Mouse (Mus musculus): ENCODE data around the gene Xrcc3. TPM values are rescaled to one million over a fixed set of nuclear protein-coding genes. Genes with fewer than 3 reads are reported as not detected.

Gene Xrcc3
- polyA plus RNA-seq, 1 experiment from 2014 or later: 1.8 TPM

DNA sequence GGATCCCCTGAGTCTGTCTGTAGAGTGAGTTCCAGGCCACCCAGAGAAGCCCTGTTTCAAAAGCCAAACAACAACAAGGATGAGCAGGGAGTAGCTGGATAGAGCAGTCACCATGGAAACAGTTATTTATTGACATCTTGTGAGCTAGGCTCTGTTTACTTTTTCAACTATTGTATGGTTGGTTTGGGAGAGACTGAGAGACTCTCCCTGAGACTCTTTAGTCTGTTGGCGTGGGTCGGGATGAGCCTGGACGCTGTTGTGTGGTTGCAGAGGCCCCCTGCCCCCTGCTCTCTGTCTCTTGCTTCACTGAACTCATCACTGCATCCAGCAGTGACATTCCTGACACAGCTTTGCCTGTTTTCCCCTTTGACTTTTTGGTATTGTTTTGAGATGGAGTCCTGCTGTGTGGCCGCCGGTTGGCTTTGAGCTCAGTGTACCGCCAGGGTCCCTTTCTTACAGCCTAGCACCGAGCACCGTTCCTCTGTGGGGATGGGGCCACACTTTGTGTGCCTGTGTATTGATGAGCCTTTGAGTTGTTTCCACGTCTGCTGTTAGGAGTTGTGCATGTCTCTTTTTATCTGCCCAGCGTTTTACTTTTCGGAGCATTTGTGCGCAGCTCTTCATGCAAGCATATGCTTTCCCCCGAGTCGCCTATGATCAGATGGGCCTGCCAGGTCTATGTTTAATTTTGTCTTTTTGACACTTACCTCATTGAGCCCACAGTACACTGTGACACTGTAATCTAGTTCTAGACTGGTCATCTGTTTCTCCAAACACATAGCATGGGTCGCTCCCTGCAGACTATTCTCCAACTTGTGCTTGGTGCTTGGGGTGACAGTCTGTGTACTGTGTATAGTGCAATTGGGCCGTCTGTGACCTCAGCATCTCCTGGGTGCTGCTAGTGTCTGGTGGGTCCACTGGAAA lies 47.1 kb downstream of the Xrcc3 start:
- peaks cover 3% of the 10 kb centered on the region; the same call in 1 of the 2 replicates for H3K4me1 ChIP-seq (ENCODE audit: insufficient read depth, low read depth, low read length)
- no peaks in the 10 kb centered on the region for H3K36me3 ChIP-seq (ENCODE audit: insufficient read depth, low read length)
- no peak overlapping the region for H3K9ac ChIP-seq (replicated peaks; ENCODE audit: low read depth)
- DNase-seq (ENCODE audit: low spot score) (peak; percentile 69), ATAC-seq (peak; percentile 57)
- H3K9me3 ChIP-seq (ENCODE audit: low read length): no peaks in the 10 kb centered on the region
- WGBS: 64% methylated on average over 16 of the region's 16 CpGs
- peak overlapping the region; percentile 47; the same call in 1 of the 2 replicates for H3K27ac ChIP-seq (ENCODE audit: low read length)
- no peak overlapping the region for H3K4me2 ChIP-seq (replicated peaks; ENCODE audit: low read depth, low read length)
- no peaks in the 10 kb centered on the region for H3K27me3 ChIP-seq (replicated peaks; ENCODE audit: insufficient read depth, low read length)
- H3K4me3 ChIP-seq (ENCODE audit: low read depth, low read length): no peak overlapping the region
- TF ChIP-seq CTCF (IDR thresholded peaks at IDR 0.05): no peak
- TF ChIP-seq EP300 (IDR thresholded peaks at IDR 0.05): no peak

DNA sequence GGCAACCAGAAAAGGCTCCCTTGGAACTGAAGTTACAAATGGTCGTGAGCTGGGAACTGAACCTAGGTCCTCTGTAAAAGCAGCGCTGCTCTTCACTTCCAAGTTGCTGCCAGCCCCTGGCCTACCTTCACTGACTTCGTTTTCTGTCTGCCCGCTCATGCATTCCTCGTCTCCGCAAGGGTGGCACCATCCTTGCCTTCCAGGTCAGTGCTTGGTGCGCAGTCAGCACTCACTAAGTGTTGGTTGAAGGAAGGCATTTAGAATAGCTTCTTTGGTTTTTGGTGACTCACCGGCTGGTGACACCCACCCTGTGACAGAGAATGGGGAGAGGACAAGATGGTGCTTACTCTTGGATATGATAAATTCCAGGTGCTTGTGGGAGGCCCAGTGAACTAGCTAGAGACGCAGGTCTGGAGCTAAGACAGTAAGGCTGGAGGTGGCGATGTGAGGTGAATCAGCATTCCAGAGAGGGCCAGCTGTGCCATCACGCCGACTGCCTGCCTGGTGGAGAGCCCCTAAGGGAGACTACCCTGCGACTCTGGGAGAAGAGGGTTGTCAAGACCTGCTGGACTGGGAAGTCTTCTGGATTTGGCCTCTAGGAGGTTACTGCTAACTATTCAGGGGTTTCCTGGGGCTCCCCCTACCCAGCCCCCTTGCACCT lies 50.9 kb downstream of the Xrcc3 start:
- Histone ChIP-seq H3K4me2 (replicated peaks; ENCODE audit: low read depth, low read length) (no peak overlapping the region), H3K36me3 (ENCODE audit: insufficient read depth, low read length) (no peaks in the 10 kb centered on the region), H3K9ac (replicated peaks; ENCODE audit: low read depth) (no peak overlapping the region), H3K9me3 (ENCODE audit: low read length) (no peaks in the 10 kb centered on the region), H3K4me3 (ENCODE audit: low read depth, low read length) (no peak overlapping the region), H3K4me1 (ENCODE audit: insufficient read depth, low read depth, low read length) (peaks cover 18% of the 10 kb centered on the region; the same call in 1 of the 2 replicates), H3K27me3 (replicated peaks; ENCODE audit: insufficient read depth, low read length) (no peaks in the 10 kb centered on the region), H3K27ac (ENCODE audit: low read length) (no peak overlapping the region)
- ATAC-seq (no peak), DNase-seq (ENCODE audit: low spot score) (no peak)
- 90% methylated on average over 13 of the region's 13 CpGs for WGBS
- no peak for TF ChIP-seq CTCF (IDR thresholded peaks at IDR 0.05)
- no peak for TF ChIP-seq EP300 (IDR thresholded peaks at IDR 0.05)

DNA sequence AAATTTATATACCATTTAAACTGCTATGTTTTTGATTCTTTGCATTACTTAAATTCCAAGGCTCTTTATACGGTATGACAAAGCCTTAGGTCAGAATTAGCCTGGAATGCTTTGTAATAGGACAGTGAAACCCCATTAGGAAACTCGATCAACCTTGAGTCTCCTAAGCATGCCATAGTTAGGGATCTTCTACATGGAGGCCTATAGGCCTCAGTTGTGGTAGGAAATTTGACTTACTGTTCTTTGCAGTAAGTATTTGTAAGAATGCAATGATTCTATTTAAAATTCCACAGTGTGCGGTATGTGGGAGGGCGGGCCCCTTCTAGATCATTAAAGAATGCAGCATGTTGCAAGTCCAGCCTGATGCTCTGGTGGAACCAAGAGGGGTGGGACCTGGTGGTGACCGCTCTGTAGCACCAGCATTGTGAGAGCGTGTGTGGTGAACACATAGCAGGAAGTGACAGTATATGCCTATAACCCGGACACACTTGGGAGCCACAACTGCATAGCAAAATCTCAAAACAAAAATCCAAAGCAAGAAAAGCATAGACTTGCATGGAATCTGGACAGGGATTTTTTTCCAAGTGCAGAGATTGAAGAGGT lies 53.3 kb downstream of the Xrcc3 start:
- Histone ChIP-seq H3K9ac (replicated peaks; ENCODE audit: low read depth) (0 out of 2 replicates have a peak overlapping the region, but pooled peaks have one; percentile 32), H3K27me3 (replicated peaks; ENCODE audit: insufficient read depth, low read length) (no peaks in the 10 kb centered on the region), H3K4me3 (ENCODE audit: low read depth, low read length) (peak overlapping the region; percentile 91), H3K27ac (ENCODE audit: low read length) (peak overlapping the region; percentile 95), H3K4me1 (ENCODE audit: insufficient read depth, low read depth, low read length) (peaks cover 18% of the 10 kb centered on the region; the same call in 1 of the 2 replicates), H3K9me3 (ENCODE audit: low read length) (no peaks in the 10 kb centered on the region), H3K36me3 (ENCODE audit: insufficient read depth, low read length) (no peaks in the 10 kb centered on the region), H3K4me2 (replicated peaks; ENCODE audit: low read depth, low read length) (peak overlapping the region; percentile 98)
- peak; percentile 79 for DNase-seq (ENCODE audit: low spot score)
- 29% methylated on average over 7 of the region's 7 CpGs for WGBS
- TF ChIP-seq CTCF (IDR thresholded peaks at IDR 0.05): no peak
- peak; percentile 49 for TF ChIP-seq EP300 (IDR thresholded peaks at IDR 0.05)
- peak; percentile 47 for ATAC-seq

DNA sequence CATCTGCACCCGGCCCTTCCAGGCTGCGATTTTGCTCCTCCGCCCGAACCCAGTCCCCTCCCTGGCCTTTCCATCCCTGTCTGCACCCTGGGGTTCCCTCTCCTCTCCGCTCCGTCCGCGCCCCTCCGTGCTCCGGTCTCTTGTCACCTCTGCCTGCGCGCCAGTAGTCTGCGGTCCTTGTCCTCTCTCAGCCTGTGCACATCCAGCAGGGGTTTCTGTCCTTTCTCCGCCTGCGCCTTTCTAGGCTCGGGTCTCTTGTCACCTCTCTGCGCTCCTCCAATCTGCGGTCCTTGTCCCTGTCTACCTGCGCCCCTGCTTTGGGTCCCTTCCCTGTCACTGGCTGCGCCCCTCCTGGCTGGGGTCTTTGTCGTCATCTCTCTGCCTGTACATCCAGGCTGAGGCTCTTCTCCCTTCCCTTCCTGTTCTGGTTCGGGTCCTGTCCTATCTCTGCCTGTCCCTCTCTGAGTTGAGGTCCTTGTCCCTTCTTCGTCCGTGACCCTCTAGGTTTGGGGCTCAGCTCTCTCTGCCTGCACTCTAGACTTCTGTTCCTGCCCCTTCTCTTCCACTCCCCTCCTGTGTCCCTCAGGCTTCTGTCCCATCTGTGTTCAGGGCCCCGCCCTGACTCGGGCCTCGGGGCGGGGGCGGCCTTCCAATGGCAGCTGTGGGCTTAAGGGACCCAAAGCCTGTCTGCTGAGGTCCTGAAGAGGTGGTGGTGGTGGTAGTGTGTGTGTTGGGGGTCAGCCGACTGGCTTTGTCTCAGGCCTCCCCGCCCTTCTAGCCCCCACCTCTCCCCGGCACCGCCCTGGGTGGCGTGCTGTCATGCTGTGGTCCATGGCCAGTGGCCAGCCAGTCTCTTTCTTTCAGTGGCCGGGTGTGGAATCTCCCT lies 54.3 kb downstream of the Xrcc3 start:
- peak; percentile 84 for DNase-seq (ENCODE audit: low spot score)
- no peak for TF ChIP-seq EP300 (IDR thresholded peaks at IDR 0.05)
- peak; percentile 11; the same call in 1 of the 2 replicates for TF ChIP-seq CTCF (IDR thresholded peaks at IDR 0.05)
- Histone ChIP-seq H3K4me3 (ENCODE audit: low read depth, low read length) (peak overlapping the region; percentile 91), H3K36me3 (ENCODE audit: insufficient read depth, low read length) (no peaks in the 10 kb centered on the region), H3K27ac (ENCODE audit: low read length) (peak overlapping the region; percentile 95), H3K9me3 (ENCODE audit: low read length) (no peaks in the 10 kb centered on the region), H3K4me2 (replicated peaks; ENCODE audit: low read depth, low read length) (peak overlapping the region; percentile 98), H3K4me1 (ENCODE audit: insufficient read depth, low read depth, low read length) (peaks cover 18% of the 10 kb centered on the region; the same call in 1 of the 2 replicates), H3K27me3 (replicated peaks; ENCODE audit: insufficient read depth, low read length) (no peaks in the 10 kb centered on the region), H3K9ac (replicated peaks; ENCODE audit: low read depth) (peak overlapping the region; percentile 94)
- 2% methylated on average over 34 of the region's 35 CpGs for WGBS
- ATAC-seq: peak; percentile 70

DNA sequence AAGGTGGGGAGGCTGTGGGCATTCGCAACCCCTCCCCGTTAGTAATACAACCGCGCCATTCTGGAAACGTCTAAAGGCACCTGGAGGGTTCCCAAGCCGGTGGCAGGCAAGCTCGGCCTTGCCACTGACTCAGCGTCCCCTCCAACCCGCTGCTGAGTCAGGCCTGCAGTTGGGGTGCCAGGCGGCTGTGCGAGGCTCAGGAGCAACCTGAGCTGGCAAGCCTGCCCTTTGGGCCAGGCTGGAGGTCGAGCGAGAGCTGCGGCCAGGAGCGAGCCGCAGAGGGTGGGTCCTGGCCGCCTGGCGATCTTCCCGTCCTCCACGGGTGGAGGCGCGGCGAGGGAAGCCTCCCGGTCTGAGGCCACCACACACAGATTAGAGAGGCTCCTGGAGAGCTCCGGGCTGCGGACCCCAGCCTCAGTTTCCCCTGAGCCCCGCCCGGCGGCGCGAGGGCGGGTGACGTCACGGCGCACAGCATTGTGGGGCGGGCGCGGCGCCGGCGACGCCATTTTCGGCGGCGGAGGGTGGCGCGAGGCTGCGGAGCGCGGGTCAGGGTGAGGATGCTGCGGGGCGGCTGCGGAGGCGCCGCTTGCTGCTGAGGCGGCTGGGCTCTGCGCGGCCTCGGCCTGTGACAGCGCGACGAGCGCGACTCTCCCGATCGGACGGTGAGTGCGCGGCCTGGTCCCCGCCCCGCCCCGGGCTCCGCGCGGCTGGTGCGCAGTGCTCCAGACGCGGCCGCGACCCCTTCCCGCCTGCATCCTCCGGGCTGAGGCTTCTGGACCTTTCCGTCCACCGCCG lies 55.1 kb downstream of the Xrcc3 start, which contains the start of gene Klc1:
Gene Klc1, plus strand, starts transcription at position 469 of the 795 bp plus-strand sequence.
- Histone ChIP-seq H3K36me3 (ENCODE audit: insufficient read depth, low read length) (no peaks in the 10 kb centered on the region), H3K27ac (ENCODE audit: low read length) (peak within 1 kb of the TSS; percentile 95), H3K4me1 (ENCODE audit: insufficient read depth, low read depth, low read length) (peaks cover 18% of the 10 kb centered on the region; the same call in 1 of the 2 replicates), H3K9me3 (ENCODE audit: low read length) (no peaks in the 10 kb centered on the region), H3K9ac (replicated peaks; ENCODE audit: low read depth) (peak within 1 kb of the TSS; percentile 94), H3K4me2 (replicated peaks; ENCODE audit: low read depth, low read length) (peak within 1 kb of the TSS; percentile 98), H3K27me3 (replicated peaks; ENCODE audit: insufficient read depth, low read length) (no peaks in the 10 kb centered on the region), H3K4me3 (ENCODE audit: low read depth, low read length) (peak within 1 kb of the TSS; percentile 91)
- 1% methylated on average over 39 of the region's 85 CpGs for WGBS
- DNase-seq (ENCODE audit: low spot score) (peak; percentile 69), ATAC-seq (peak; percentile 66)
- TF ChIP-seq EP300 (IDR thresholded peaks at IDR 0.05): no peak
- TF ChIP-seq CTCF (IDR thresholded peaks at IDR 0.05): no peak
